Comparison of ENCODE assay signal across 8 mouse cellular contexts in genomic region chr16:17234916-17235665, GRCm38 (mm10). TPM values are rescaled to one million over a fixed set of nuclear protein-coding genes. Genes with fewer than 3 reads are reported as not detected.
A peak's percentile ranks its signal among the peaks of the same experiment; 100 is the strongest.
DNase-seq lines count a peak whose midpoint lies in the region; ATAC-seq and TF ChIP-seq lines count a peak whose summit lies in the region.

No protein-coding gene starts in this region.

- no peak for TF ChIP-seq POLR2A in cerebellum, adult 2 months (IDR thresholded peaks at IDR 0.05; ENCODE audit: borderline replicate concordance, insufficient read depth, low read length)

- peaks cover 40% of the 10 kb centered on the region for H3K36me3 ChIP-seq in G1E (replicated peaks)
- H3K36me3 ChIP-seq in forebrain, embryonic 13.5 days (ENCODE audit: poor library complexity, severe bottlenecking) = no peaks in the 10 kb centered on the region
- H3K36me3 ChIP-seq in liver, postnatal 0 days (replicated peaks; ENCODE audit: insufficient read depth, low read length) = no peaks in the 10 kb centered on the region

- H3K27ac ChIP-seq in cerebellum, adult 2 months (ENCODE audit: insufficient read depth, low read length) = no peak overlapping the region
- H3K27ac ChIP-seq in forebrain, embryonic 13.5 days = peak overlapping the region; percentile 95
- peak overlapping the region; percentile 83; the same call in 1 of the 2 replicates for H3K27ac ChIP-seq in liver, postnatal 0 days (ENCODE audit: low read depth)

- no peaks in the 10 kb centered on the region for H3K27me3 ChIP-seq in cerebellum, adult 2 months (ENCODE audit: control insufficient read depth, insufficient read depth, low read length)
- no peaks in the 10 kb centered on the region for H3K27me3 ChIP-seq in G1E (ENCODE audit: insufficient read depth, low read length)
- no peaks in the 10 kb centered on the region for H3K27me3 ChIP-seq in forebrain, embryonic 13.5 days
- no peaks in the 10 kb centered on the region for H3K27me3 ChIP-seq in liver, postnatal 0 days (ENCODE audit: insufficient read depth, low read length)

- peak overlapping the region; percentile 5 for H3K4me3 ChIP-seq in cerebellum, adult 2 months (replicated peaks; ENCODE audit: insufficient read depth, low read depth, low read length)
- peak overlapping the region; percentile 93 for H3K4me3 ChIP-seq in G1E (ENCODE audit: low read depth, low read length)
- H3K4me3 ChIP-seq in forebrain, embryonic 13.5 days = peak overlapping the region; percentile 89
- H3K4me3 ChIP-seq in liver, postnatal 0 days (ENCODE audit: low read depth, low read length) = peak overlapping the region; percentile 97; the same call in 1 of the 2 replicates

- TF ChIP-seq CTCF in cerebellum, adult 2 months (IDR thresholded peaks at IDR 0.05; ENCODE audit: borderline replicate concordance, insufficient read depth, low read depth, low read length) = no peak
- no peak for TF ChIP-seq CTCF in G1E (IDR thresholded peaks at IDR 0.05; ENCODE audit: low read depth, low read length)
- TF ChIP-seq CTCF in liver, postnatal 0 days (IDR thresholded peaks at IDR 0.05; ENCODE audit: low read depth) = no peak

- H3K4me2 ChIP-seq in forebrain, embryonic 13.5 days = peak overlapping the region; percentile 75
- peak overlapping the region; percentile 98 for H3K4me2 ChIP-seq in liver, postnatal 0 days (ENCODE audit: low read depth, low read length)

- peak overlapping the region; percentile 95 for H3K9ac ChIP-seq in forebrain, embryonic 13.5 days
- H3K9ac ChIP-seq in liver, postnatal 0 days (replicated peaks) = no peak overlapping the region

- TF ChIP-seq EP300 in liver, postnatal 0 days (IDR thresholded peaks at IDR 0.05; ENCODE audit: low read depth) = no peak

- WGBS in cerebellum, adult 2 months = 12% methylated on average over 9 of the region's 9 CpGs
- 53% methylated on average over 9 of the region's 9 CpGs for WGBS in forebrain, embryonic 13.5 days
- WGBS in liver, postnatal 0 days (ENCODE audit: insufficient replicate concordance) = 33% methylated on average over 9 of the region's 9 CpGs

- ATAC-seq in cerebellum, adult (ENCODE audit: insufficient number of reproducible peaks, low FRiP score, low TSS enrichment) = no peak
- ATAC-seq in G1E (ENCODE audit: extremely low read depth, insufficient number of reproducible peaks, low FRiP score, poor library complexity, severe bottlenecking) = no peak
- ATAC-seq in forebrain, embryonic 13.5 days = no peak
- ATAC-seq in liver, postnatal 0 days = no peak
- no peak for ATAC-seq in megakaryocyte-erythroid progenitor cell, adult 5-6 weeks (replicated peaks; ENCODE audit: low FRiP score, low TSS enrichment, poor library complexity, severe bottlenecking)

- H3K4me1 ChIP-seq in cerebellum, adult 2 months (ENCODE audit: control insufficient read depth, insufficient read depth, low read length) = peaks cover 6% of the 10 kb centered on the region
- H3K4me1 ChIP-seq in G1E (ENCODE audit: insufficient read depth, low read depth, low read length) = peaks cover 69% of the 10 kb centered on the region
- H3K4me1 ChIP-seq in forebrain, embryonic 13.5 days = peaks cover 45% of the 10 kb centered on the region
- H3K4me1 ChIP-seq in liver, postnatal 0 days (ENCODE audit: insufficient read depth) = peaks cover 51% of the 10 kb centered on the region

- peak; percentile 46 to 51 for DNase-seq in cerebellum, adult 2 months
- no peak for DNase-seq in G1E (ENCODE audit: low spot score)
- DNase-seq in kidney, adult 11 months = peak; percentile 58
- DNase-seq in liver, postnatal 0 days = no peak
- DNase-seq in right cerebral cortex, postnatal 36 days (ENCODE audit: low spot score in 2 of 2) = peak; percentile 40 to 41

- H3K9me3 ChIP-seq in G1E (replicated peaks) = no peaks in the 10 kb centered on the region
- H3K9me3 ChIP-seq in forebrain, embryonic 13.5 days (replicated peaks) = no peaks in the 10 kb centered on the region
- H3K9me3 ChIP-seq in liver, postnatal 0 days (ENCODE audit: low read length) = no peaks in the 10 kb centered on the region

RNA-seq across cellular contexts. Expression of gene Hic2, which starts 1.7 kb away (rescaled TPM):
- polyA plus RNA-seq in cerebellum, adult 2 months (2012; rRNA removed) = 4.1 TPM in 2 replicates
- total RNA-seq in G1E (2014; fragmentation: Nextera tagmentation) (25.1 and 25.6 TPM in 2 replicates), G1E (2017) (14.8 and 15.1 TPM in 2 replicates)
- polyA plus RNA-seq in G1E (2012) = 21.4 and 22.0 TPM in 2 replicates
- polyA plus RNA-seq in forebrain, embryonic 13.5 days (2015; fragmentation: Nextera tagmentation; extraction: Ambion mirVana) = 7.2 and 9.0 TPM in 2 replicates
- polyA plus RNA-seq in liver, postnatal 0 days (2015; fragmentation: Nextera tagmentation; extraction: Ambion mirVana) = 1.4 and 1.6 TPM in 2 replicates
- total RNA-seq in megakaryocyte-erythroid progenitor cell, adult 5-6 weeks (2014; fragmentation: Nextera tagmentation) = 1.6 and 2.1 TPM in 2 replicates
- total RNA-seq in megakaryocyte-erythroid progenitor cell, adult 5-6 weeks (2017) = 1.5 and 1.9 TPM in 2 replicates

RNA-seq across cellular contexts. Expression of gene Rimbp3, which starts 26.7 kb away (rescaled TPM):
- 0.55 and 0.57 TPM in 2 replicates for polyA plus RNA-seq in cerebellum, adult 2 months (2012; rRNA removed)
- 5.6 TPM in 2 replicates for total RNA-seq in G1E (2014; fragmentation: Nextera tagmentation)
- 1.6 and 2.1 TPM in 2 replicates for total RNA-seq in G1E (2017)
- polyA plus RNA-seq in G1E (2012) = 1.5 and 1.7 TPM in 2 replicates
- polyA plus RNA-seq in forebrain, embryonic 13.5 days (2015; fragmentation: Nextera tagmentation; extraction: Ambion mirVana) = 1.4 and 1.9 TPM in 2 replicates
- 0.02 TPM in 1 of 2 replicates, not detected in the other for polyA plus RNA-seq in liver, postnatal 0 days (2015; fragmentation: Nextera tagmentation; extraction: Ambion mirVana)
- total RNA-seq in megakaryocyte-erythroid progenitor cell, adult 5-6 weeks (2014; fragmentation: Nextera tagmentation) = 0.39 and 0.59 TPM in 2 replicates
- 0.23 TPM in 1 of 2 replicates, not detected in the other for total RNA-seq in megakaryocyte-erythroid progenitor cell, adult 5-6 weeks (2017)

RNA-seq across cellular contexts. Expression of gene Ube2l3, which starts 32.6 kb away (rescaled TPM):
- 128 and 133 TPM in 2 replicates for polyA plus RNA-seq in cerebellum, adult 2 months (2012; rRNA removed)
- 356 and 455 TPM in 2 replicates for total RNA-seq in G1E (2014; fragmentation: Nextera tagmentation)
- 143 and 176 TPM in 2 replicates for total RNA-seq in G1E (2017)
- 96.3 and 111 TPM in 2 replicates for polyA plus RNA-seq in G1E (2012)
- 359 and 360 TPM in 2 replicates for polyA plus RNA-seq in forebrain, embryonic 13.5 days (2015; fragmentation: Nextera tagmentation; extraction: Ambion mirVana)
- polyA plus RNA-seq in liver, postnatal 0 days (2015; fragmentation: Nextera tagmentation; extraction: Ambion mirVana) = 147 and 149 TPM in 2 replicates
- total RNA-seq in megakaryocyte-erythroid progenitor cell, adult 5-6 weeks (2014; fragmentation: Nextera tagmentation) = 154 and 221 TPM in 2 replicates
- 161 and 163 TPM in 2 replicates for total RNA-seq in megakaryocyte-erythroid progenitor cell, adult 5-6 weeks (2017)

RNA-seq across cellular contexts. Expression of gene Tmem191c, which starts 40.8 kb away (rescaled TPM):
- polyA plus RNA-seq in cerebellum, adult 2 months (2012; rRNA removed) = 59.3 and 66.9 TPM in 2 replicates
- total RNA-seq in G1E (2014; fragmentation: Nextera tagmentation) = 4.5 and 5.1 TPM in 2 replicates
- 21.6 and 23.4 TPM in 2 replicates for total RNA-seq in G1E (2017)
- 27.8 and 32.7 TPM in 2 replicates for polyA plus RNA-seq in G1E (2012)
- polyA plus RNA-seq in forebrain, embryonic 13.5 days (2015; fragmentation: Nextera tagmentation; extraction: Ambion mirVana) = 14.2 and 15.4 TPM in 2 replicates
- 1.6 and 2.7 TPM in 2 replicates for polyA plus RNA-seq in liver, postnatal 0 days (2015; fragmentation: Nextera tagmentation; extraction: Ambion mirVana)
- total RNA-seq in megakaryocyte-erythroid progenitor cell, adult 5-6 weeks (2014; fragmentation: Nextera tagmentation) = 9.2 and 19.0 TPM in 2 replicates
- total RNA-seq in megakaryocyte-erythroid progenitor cell, adult 5-6 weeks (2017) = 0.33 and 2.3 TPM in 2 replicates

Comparison
In these comparisons a context has a peak if more than half of its experiments do, and no peak if none do; other contexts are left out.
1. DNase-seq: peak in cerebellum, adult 2 months (2 of 2), kidney, adult 11 months (single experiment) and right cerebral cortex, postnatal 36 days (2 of 2); none in G1E (single experiment) and liver, postnatal 0 days (single experiment).
2. H3K4me3 ChIP-seq: peak in every context shown above with its lines; median percentile 97 in liver, postnatal 0 days; 93 in G1E; 89 in forebrain, embryonic 13.5 days; 5 in cerebellum, adult 2 months.